Mouse (Mus musculus) ES-E14 (cell line): ENCODE results near the gene Tubd1. TPM values are rescaled to one million over a fixed set of nuclear protein-coding genes. Genes with fewer than 3 reads are reported as not detected.

Experiments
- DNase-seq: peaks from one replicate; pipeline ENCODE4 v3.0.0-alpha.2; 2013; ENCODE audit warnings: low read depth, low spot score
- H3K27ac ChIP-seq: 2 replicates; pipeline ENCODE4 v1.5.1; 2012; ENCODE audit warnings: low read depth, mild to moderate bottlenecking, low read length, moderate library complexity, mixed read lengths; ENCODE audit not compliant: poor library complexity, insufficient read depth, severe bottlenecking
- H3K36me3 ChIP-seq: 2 replicates; pipeline ENCODE4 v1.6.1; 2012; ENCODE audit warnings: mild to moderate bottlenecking, low read length, moderate library complexity, mixed read lengths; ENCODE audit not compliant: control insufficient read depth, poor library complexity, insufficient read depth, severe bottlenecking
- H3K4me1 ChIP-seq, 2 experiments: fragments of 150-350 bp in 1 of 2; sonication (generic) in 1 of 2; 2 replicates each; pipeline ENCODE4 v1.6.1; 2012; ENCODE audit warnings: low read length in 2 of 2, mild to moderate bottlenecking in 1 of 2, mixed read lengths in 1 of 2; ENCODE audit not compliant: control insufficient read depth in 2 of 2, insufficient read depth in 2 of 2, poor library complexity in 1 of 2
- H3K4me3 ChIP-seq, 2 experiments: fragments of 150-350 bp in 1 of 2; sonication (generic) in 1 of 2; 2 replicates each; pipeline ENCODE4 v1.5.1; 2012; ENCODE audit warnings: low read length in 2 of 2, low read depth in 1 of 2, mild to moderate bottlenecking in 1 of 2, mixed read lengths in 1 of 2; ENCODE audit not compliant: insufficient read depth in 1 of 2, poor library complexity in 1 of 2, severe bottlenecking in 1 of 2
- H3K9ac ChIP-seq: 2 replicates; pipeline ENCODE4 v1.6.1; 2012; ENCODE audit warnings: low read depth, mild to moderate bottlenecking, low read length, mixed read lengths; ENCODE audit not compliant: poor library complexity, insufficient read depth, severe bottlenecking
- H3K9me3 ChIP-seq: fragments of 150-350 bp; sonication (generic); 2 replicates; pipeline ENCODE4 v1.6.1; 2012; ENCODE audit warnings: low read depth, mild to moderate bottlenecking, low read length; ENCODE audit not compliant: control insufficient read depth, insufficient read depth
- CHD2 ChIP-seq: IDR thresholded peaks from 2 replicates; pipeline ENCODE4 v1.6.1; 2014; ENCODE audit warnings: mild to moderate bottlenecking, low read depth, low read length, inconsistent platforms
- HCFC1 ChIP-seq: IDR thresholded peaks from 2 replicates; pipeline ENCODE4 v1.6.1; 2012; ENCODE audit warnings: low read length, inconsistent platforms, borderline replicate concordance; ENCODE audit not compliant: insufficient read depth
- MAFK ChIP-seq: IDR thresholded peaks from 2 replicates; pipeline ENCODE4 v1.6.1; 2014; ENCODE audit warnings: mild to moderate bottlenecking, low read depth, low read length, inconsistent platforms; ENCODE audit not compliant: insufficient read depth
- ZC3H11A ChIP-seq: IDR thresholded peaks from 2 replicates; pipeline ENCODE4 v1.6.1; 2012; ENCODE audit warnings: low read depth, mild to moderate bottlenecking, inconsistent platforms, low read length, borderline replicate concordance
- ZNF384 ChIP-seq: IDR thresholded peaks from 2 replicates; pipeline ENCODE4 v1.6.1; 2012; ENCODE audit warnings: low read depth, low read length, inconsistent platforms
- in situ Hi-C, 2 experiments: fragments of 600-800 bp; cut with MboI; formaldehyde crosslinking; loops; one replicate each; pipeline ENCODE4 v1.15.1; 2025; ENCODE audit warnings: low sequenced_read_pairs in 2 of 2, inconsistent platforms in 1 of 2; ENCODE audit not compliant: unreplicated experiment in 2 of 2
- total RNA-seq: library from RNA; depleted of rRNA; stranded (reverse); fragments of 300-350 nt; gene quantifications from 2 replicates; pipeline ENCODE4 v1.2.3, GENCODE M21; 2012

The Tubd1 gene
- total RNA-seq, 1 experiment = 6.5 TPM

DNA sequence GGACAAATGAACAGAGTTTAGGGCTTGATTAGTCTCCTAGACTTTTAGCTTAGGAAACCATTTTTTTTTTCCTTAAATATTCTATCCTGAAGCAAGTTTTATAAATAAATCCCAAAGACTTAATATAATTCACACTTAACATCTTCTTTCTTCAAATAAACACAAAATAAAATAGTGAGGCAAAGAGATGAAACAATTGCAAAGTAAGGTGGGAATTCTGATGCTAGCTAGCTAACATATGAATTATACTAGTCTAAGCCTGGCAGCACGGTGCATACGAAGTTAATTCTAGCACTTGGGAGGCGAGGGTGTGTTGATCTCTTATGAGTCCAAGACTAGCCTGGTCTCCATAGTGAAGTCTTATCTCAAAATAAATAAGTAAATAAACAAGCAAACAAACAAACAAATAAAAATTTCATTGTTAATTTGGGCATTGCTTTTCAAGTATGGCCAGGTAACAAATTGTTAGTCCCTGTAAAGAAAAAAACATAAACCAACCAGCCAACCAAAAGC, 38.6 kb downstream of the Tubd1 start:
- in situ Hi-C loops = no loop called here
- Histone ChIP-seq H3K9ac (no peak overlapping the region), H3K36me3 (no peaks in the 10 kb centered on the region), H3K4me3 (no peak overlapping the region), H3K27ac (no peak overlapping the region), H3K4me1 (peaks cover 21 to 35% of the 10 kb centered on the region in 2 experiments), H3K9me3 (no peaks in the 10 kb centered on the region)
- TF ChIP-seq MAFK (no peak), ZC3H11A (no peak), ZNF384 (no peak), HCFC1 (no peak), CHD2 (no peak)
- DNase-seq = no peak

DNA sequence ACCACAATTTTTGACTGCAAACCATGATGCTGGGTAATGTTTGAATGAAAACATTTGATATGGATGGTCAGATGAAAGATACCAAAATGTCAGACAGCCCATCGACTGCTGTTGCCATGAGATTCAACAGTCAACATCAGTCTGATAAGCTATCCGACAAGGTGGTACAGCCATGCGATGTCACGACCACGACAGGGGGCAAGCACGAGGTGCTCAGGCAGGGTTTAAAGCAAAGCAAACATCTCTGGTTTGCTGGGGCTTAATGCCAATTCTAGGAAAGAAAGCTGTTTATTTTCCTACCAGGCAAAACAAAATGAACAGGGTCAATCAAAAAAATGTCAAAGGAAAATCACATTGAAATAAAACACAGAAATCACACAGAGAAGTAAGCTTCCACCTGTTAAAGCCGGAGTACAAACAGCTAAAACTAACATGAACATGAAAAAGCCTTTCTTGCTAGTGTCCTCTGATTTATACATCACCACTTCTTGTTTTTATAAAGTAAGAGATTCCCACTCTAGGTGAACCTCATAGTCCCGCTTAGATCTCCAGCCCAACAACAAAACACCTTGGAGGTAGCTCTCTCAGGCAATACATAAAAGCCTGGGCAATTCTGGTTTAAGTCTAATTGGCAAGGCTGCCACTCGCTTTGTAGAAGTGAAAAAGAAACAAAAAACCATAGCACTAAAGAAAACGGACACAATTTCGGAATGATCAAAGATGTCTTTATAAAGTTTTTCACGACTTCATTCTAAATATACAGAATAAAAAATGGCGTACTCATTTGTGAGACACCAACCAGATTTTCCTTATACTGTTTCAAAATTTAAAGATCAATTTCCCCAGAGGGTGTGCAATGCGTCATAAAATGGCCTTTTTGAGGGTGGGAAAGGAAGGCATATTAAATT, 39.5 kb downstream of the Tubd1 start:
- no peaks in the 10 kb centered on the region for H3K9me3 ChIP-seq
- DNase-seq = no peak
- no peak overlapping the region; the same call in 1 of the 2 replicates for H3K27ac ChIP-seq
- in situ Hi-C loops = no loop called here
- no peak overlapping the region for H3K9ac ChIP-seq
- H3K4me3 ChIP-seq = no peak overlapping the region
- H3K36me3 ChIP-seq = no peaks in the 10 kb centered on the region
- H3K4me1 ChIP-seq = peaks cover 17 to 30% of the 10 kb centered on the region in 2 experiments
- no peak for TF ChIP-seq ZC3H11A
- TF ChIP-seq MAFK = no peak
- TF ChIP-seq ZNF384 = no peak
- TF ChIP-seq CHD2 = no peak
- TF ChIP-seq HCFC1 = no peak

GRCm38 (mm10) chr11:86584898-86585597, 40.3 kb downstream of the Tubd1 start:
- DNase-seq = no peak
- TF ChIP-seq MAFK (no peak), CHD2 (no peak), ZC3H11A (no peak), ZNF384 (no peak), HCFC1 (no peak)
- no peaks in the 10 kb centered on the region for H3K36me3 ChIP-seq
- peak overlapping the region; percentile 34; the same call in 1 of the 2 replicates for H3K27ac ChIP-seq
- no peaks in the 10 kb centered on the region for H3K9me3 ChIP-seq
- peak overlapping the region in 1 of 2 experiments; percentile 35; a peak in 2 of 4 replicates for H3K4me3 ChIP-seq
- H3K4me1 ChIP-seq = peaks cover 10 to 22% of the 10 kb centered on the region in 2 experiments
- in situ Hi-C loops = no loop called here
- H3K9ac ChIP-seq = peak overlapping the region; percentile 51; the same call in 1 of the 2 replicates

- no peak for TF ChIP-seq ZNF384
- TF ChIP-seq MAFK = no peak
- no peak for TF ChIP-seq HCFC1
- TF ChIP-seq ZC3H11A = no peak
- TF ChIP-seq CHD2 = no peak
- Histone ChIP-seq H3K27ac (peak overlapping the region; percentile 34; the same call in 1 of the 2 replicates), H3K9me3 (no peaks in the 10 kb centered on the region), H3K4me1 (peaks cover 5 to 16% of the 10 kb centered on the region in 2 experiments), H3K36me3 (no peaks in the 10 kb centered on the region), H3K4me3 (peak overlapping the region; percentile 25 to 35), H3K9ac (peak overlapping the region; percentile 51; the same call in 1 of the 2 replicates)
- no peak for DNase-seq
- in situ Hi-C loops = no loop called here
Observed at GRCm38 (mm10) chr11:86585598-86585984, 40.8 kb downstream of the Tubd1 start.
